Mouse (Mus musculus): ENCODE results near the gene Slc25a38. TPM values are rescaled to one million over a fixed set of nuclear protein-coding genes. Genes with fewer than 3 reads are reported as not detected.
A peak's percentile ranks its signal among the peaks of the same experiment; 100 is the strongest.

Slc25a38 gene
- polyA plus RNA-seq, 1 experiment from 2014 or later: 21.5 TPM

DNA sequence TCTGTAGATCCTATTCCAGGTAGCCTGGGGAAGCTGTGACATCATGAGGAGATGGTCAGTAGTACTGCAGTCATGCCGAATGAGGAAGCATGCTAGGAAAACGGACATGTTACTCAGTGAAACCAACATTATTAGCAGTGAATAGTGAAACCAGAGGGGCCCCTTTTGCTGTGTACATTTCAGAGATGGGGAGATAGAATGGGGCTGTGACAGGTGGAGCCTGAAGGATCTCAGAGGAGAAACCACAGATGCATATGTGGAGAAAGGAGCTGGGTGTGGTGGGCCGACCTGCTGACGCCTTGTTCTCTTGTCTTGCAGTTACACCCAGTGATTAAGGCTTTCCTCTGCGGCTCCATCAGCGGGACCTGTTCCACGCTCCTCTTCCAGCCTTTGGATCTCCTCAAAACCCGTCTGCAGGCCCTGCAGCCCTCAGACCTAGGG, 6.0 kb downstream of the Slc25a38 start:
- no peaks in the 10 kb centered on the region for H3K4me1 ChIP-seq (replicated peaks; ENCODE audit: insufficient read depth, low read length)
- 92% methylated on average over 8 of the region's 8 CpGs for WGBS
- no peak overlapping the region for H3K27ac ChIP-seq
- no peaks in the 10 kb centered on the region for H3K27me3 ChIP-seq (ENCODE audit: insufficient read depth, low read length)
- no peak for TF ChIP-seq CTCF (IDR thresholded peaks at IDR 0.05; ENCODE audit: low read depth)
- H3K4me3 ChIP-seq (replicated peaks; ENCODE audit: low read depth, low read length): no peak overlapping the region
- H3K4me2 ChIP-seq (ENCODE audit: low read length): no peak overlapping the region
- peaks cover 31% of the 10 kb centered on the region for H3K36me3 ChIP-seq (ENCODE audit: insufficient read depth, low read length)
- DNase-seq (ENCODE audit: low spot score) (no peak), ATAC-seq (replicated peaks; ENCODE audit: low FRiP score, low read depth) (no peak)
- no peak overlapping the region for H3K9ac ChIP-seq (ENCODE audit: low read depth, low read length)
- no peaks in the 10 kb centered on the region for H3K9me3 ChIP-seq (replicated peaks; ENCODE audit: low read length)

DNA sequence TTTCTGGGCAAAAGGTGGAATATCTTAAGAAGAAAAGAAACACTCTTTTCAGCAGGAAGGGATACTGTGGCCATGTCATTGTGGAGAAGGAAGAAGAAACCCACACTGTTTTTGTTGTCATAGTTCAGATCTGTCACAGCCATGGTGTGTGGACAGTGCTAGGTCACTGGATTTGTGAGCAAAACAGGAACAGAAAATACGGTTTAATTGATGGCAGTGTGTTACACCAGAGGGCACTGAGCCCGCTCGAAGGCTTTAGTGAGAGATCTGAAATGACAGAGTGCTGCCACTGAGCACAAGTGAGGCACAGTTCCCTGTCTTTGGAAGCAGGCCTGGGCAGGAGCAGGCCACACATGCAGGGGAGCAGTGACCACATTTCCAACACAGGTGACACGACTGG, 8.0 kb downstream of the Slc25a38 start:
- H3K9me3 ChIP-seq (replicated peaks; ENCODE audit: low read length): no peaks in the 10 kb centered on the region
- no peak overlapping the region for H3K4me2 ChIP-seq (ENCODE audit: low read length)
- no peak for TF ChIP-seq CTCF (IDR thresholded peaks at IDR 0.05; ENCODE audit: low read depth)
- WGBS: 92% methylated on average over 4 of the region's 4 CpGs
- ATAC-seq (replicated peaks; ENCODE audit: low FRiP score, low read depth): no peak
- no peaks in the 10 kb centered on the region for H3K27me3 ChIP-seq (ENCODE audit: insufficient read depth, low read length)
- DNase-seq (ENCODE audit: low spot score): no peak
- H3K27ac ChIP-seq: no peak overlapping the region
- no peak overlapping the region for H3K9ac ChIP-seq (ENCODE audit: low read depth, low read length)
- H3K4me1 ChIP-seq (replicated peaks; ENCODE audit: insufficient read depth, low read length): no peaks in the 10 kb centered on the region
- no peak overlapping the region for H3K4me3 ChIP-seq (replicated peaks; ENCODE audit: low read depth, low read length)
- H3K36me3 ChIP-seq (ENCODE audit: insufficient read depth, low read length): peaks cover 35% of the 10 kb centered on the region

DNA sequence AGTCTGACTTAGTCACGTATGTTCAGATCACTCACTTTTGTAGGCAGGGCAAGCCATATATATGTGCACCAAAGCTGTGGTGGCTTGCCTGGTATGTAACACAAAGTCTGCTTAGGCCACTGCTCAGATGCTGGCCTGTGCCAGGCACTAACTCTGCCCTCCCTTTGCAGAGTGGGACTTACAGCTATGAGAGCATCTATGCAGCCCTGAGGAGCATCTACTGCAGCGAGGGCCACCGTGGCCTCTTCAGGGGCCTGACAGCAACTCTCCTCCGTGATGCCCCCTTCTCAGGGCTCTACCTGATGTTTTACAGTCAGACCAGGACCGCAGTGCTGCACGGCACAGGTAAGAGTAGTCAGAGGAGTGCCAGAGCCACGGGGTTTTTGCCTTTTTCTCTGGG, 10.3 kb downstream of the Slc25a38 start:
- Histone ChIP-seq H3K36me3 (ENCODE audit: insufficient read depth, low read length) (peaks cover 43% of the 10 kb centered on the region), H3K4me2 (ENCODE audit: low read length) (no peak overlapping the region), H3K9ac (ENCODE audit: low read depth, low read length) (no peak overlapping the region), H3K27me3 (ENCODE audit: insufficient read depth, low read length) (no peaks in the 10 kb centered on the region), H3K4me3 (replicated peaks; ENCODE audit: low read depth, low read length) (no peak overlapping the region), H3K9me3 (replicated peaks; ENCODE audit: low read length) (no peaks in the 10 kb centered on the region), H3K27ac (no peak overlapping the region), H3K4me1 (replicated peaks; ENCODE audit: insufficient read depth, low read length) (no peaks in the 10 kb centered on the region)
- WGBS: 93% methylated on average over 7 of the region's 7 CpGs
- no peak for TF ChIP-seq CTCF (IDR thresholded peaks at IDR 0.05; ENCODE audit: low read depth)
- no peak for DNase-seq (ENCODE audit: low spot score)
- ATAC-seq (replicated peaks; ENCODE audit: low FRiP score, low read depth): no peak

DNA sequence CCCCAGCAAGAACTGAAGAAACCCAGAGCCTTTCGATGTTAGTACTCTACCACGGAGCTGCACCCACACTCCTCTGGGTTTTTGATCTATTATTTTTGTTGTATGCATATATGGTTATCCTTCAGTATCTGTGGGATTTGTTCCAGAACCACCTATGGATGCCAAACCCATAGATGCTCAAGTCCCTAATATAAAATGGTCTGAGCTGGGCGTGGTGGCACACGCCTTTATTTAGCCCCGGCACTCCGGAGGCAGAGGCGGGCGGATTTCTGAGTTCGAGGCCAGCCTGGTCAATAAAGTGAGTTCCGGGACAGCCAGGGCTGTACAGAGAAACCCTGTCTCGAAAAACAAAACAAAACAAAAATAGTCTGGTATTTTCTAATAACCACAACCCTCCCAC, 16.7 kb downstream of the Slc25a38 start:
- H3K36me3 ChIP-seq (ENCODE audit: insufficient read depth, low read length): peaks cover 31% of the 10 kb centered on the region

DNA sequence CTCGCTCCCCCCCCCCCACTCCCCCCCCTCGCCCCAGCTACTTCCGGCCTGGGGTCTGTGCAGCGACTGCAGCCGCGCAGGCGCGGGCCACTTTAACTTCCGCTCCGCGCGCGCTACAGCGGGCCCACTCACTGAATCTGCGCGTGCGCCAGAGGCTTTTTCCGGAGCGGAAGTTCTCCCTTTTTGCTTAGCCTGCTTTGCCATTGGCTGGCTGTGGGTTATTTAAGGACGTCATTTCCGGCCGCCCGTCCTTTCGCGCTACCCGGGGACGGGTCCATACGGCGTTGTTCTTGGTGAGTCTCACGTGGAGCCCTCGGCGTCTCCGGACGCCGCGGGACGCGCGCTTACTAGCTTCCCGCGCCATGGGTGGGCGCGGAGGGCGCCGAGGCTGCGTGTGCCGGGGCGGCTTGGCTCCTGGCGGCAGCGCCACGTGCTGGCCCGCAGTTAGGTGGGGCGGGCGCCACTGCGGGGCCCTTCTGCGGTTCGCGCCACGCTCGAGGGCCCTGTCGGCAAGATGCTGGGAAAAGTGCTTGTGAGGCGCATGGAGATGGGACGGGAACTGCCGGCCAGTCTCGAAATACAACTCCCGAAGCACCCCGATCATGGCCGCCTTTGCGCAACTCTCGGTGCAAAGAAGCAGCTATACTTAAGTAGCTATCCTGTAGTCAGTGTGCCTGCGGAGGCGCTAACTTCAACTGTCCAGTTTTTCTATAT, 17.5 kb downstream of the Slc25a38 start, which contains the start of gene Rpsa:
Rpsa (plus strand) TSS at position 152 of the 714 bp plus-strand sequence.
- no peaks in the 10 kb centered on the region for H3K9me3 ChIP-seq (replicated peaks; ENCODE audit: low read length)
- DNase-seq (ENCODE audit: low spot score): peak; percentile 99
- H3K36me3 ChIP-seq (ENCODE audit: insufficient read depth, low read length): peaks cover 34% of the 10 kb centered on the region
- H3K9ac ChIP-seq (ENCODE audit: low read depth, low read length): peak within 1 kb of the TSS; percentile 98
- peak within 1 kb of the TSS; percentile 91 for H3K27ac ChIP-seq
- whole genome bisulfite sequencing: under 1% methylated on average over 72 of the region's 72 CpGs
- TF ChIP-seq CTCF (IDR thresholded peaks at IDR 0.05; ENCODE audit: low read depth): no peak
- H3K27me3 ChIP-seq (ENCODE audit: insufficient read depth, low read length): no peaks in the 10 kb centered on the region
- H3K4me1 ChIP-seq (replicated peaks; ENCODE audit: insufficient read depth, low read length): 0 out of 2 replicates have a peak, but pooled peaks cover 8% of the 10 kb centered on the region
- ATAC-seq (replicated peaks; ENCODE audit: low FRiP score, low read depth): peak; percentile 97
- H3K4me3 ChIP-seq (replicated peaks; ENCODE audit: low read depth, low read length): peak within 1 kb of the TSS; percentile 97
- H3K4me2 ChIP-seq (ENCODE audit: low read length): peak within 1 kb of the TSS; percentile 72

More for the DNA sequence above, 16.7 kb downstream of the Slc25a38 start:
- ATAC-seq (replicated peaks; ENCODE audit: low FRiP score, low read depth): no peak
- H3K27ac ChIP-seq: peak overlapping the region; percentile 72
- no peaks in the 10 kb centered on the region for H3K27me3 ChIP-seq (ENCODE audit: insufficient read depth, low read length)
- H3K4me1 ChIP-seq (replicated peaks; ENCODE audit: insufficient read depth, low read length): 0 out of 2 replicates have a peak, but pooled peaks cover 8% of the 10 kb centered on the region
- no peaks in the 10 kb centered on the region for H3K9me3 ChIP-seq (replicated peaks; ENCODE audit: low read length)
- H3K4me3 ChIP-seq (replicated peaks; ENCODE audit: low read depth, low read length): peak overlapping the region; percentile 97
- DNase-seq (ENCODE audit: low spot score): no peak
- WGBS: 53% methylated on average over 11 of the region's 11 CpGs
- no peak for TF ChIP-seq CTCF (IDR thresholded peaks at IDR 0.05; ENCODE audit: low read depth)
- no peak overlapping the region; the same call in 1 of the 2 replicates for H3K9ac ChIP-seq (ENCODE audit: low read depth, low read length)
- peak overlapping the region; percentile 51 for H3K4me2 ChIP-seq (ENCODE audit: low read length)

- no peak overlapping the region; the same call in 1 of the 2 replicates for H3K27ac ChIP-seq
- DNase-seq (ENCODE audit: low spot score) (no peak), ATAC-seq (replicated peaks; ENCODE audit: low FRiP score, low read depth) (no peak)
- H3K36me3 ChIP-seq (ENCODE audit: insufficient read depth, low read length): peaks cover 30% of the 10 kb centered on the region
- H3K4me3 ChIP-seq (replicated peaks; ENCODE audit: low read depth, low read length): 0 out of 2 replicates have a peak overlapping the region, but pooled peaks have one; percentile 97
- 62% methylated on average over 10 of the region's 10 CpGs for WGBS
- H3K9ac ChIP-seq (ENCODE audit: low read depth, low read length): peak overlapping the region; percentile 98
- H3K4me1 ChIP-seq (replicated peaks; ENCODE audit: insufficient read depth, low read length): 0 out of 2 replicates have a peak, but pooled peaks cover 8% of the 10 kb centered on the region
- H3K9me3 ChIP-seq (replicated peaks; ENCODE audit: low read length): no peaks in the 10 kb centered on the region
- TF ChIP-seq CTCF (IDR thresholded peaks at IDR 0.05; ENCODE audit: low read depth): no peak
- H3K4me2 ChIP-seq (ENCODE audit: low read length): peak overlapping the region; percentile 72
- H3K27me3 ChIP-seq (ENCODE audit: insufficient read depth, low read length): no peaks in the 10 kb centered on the region
These were observed 19.1 kb downstream of the Slc25a38 start for GRCm38 (mm10) chr9:120129276-120129675.

All from kidney, postnatal 0 days (tissue).